Mouse (Mus musculus): Measurements from ENCODE around the gene Sec14l5.
"Not testable (repeated sequence)": the region's sequence is repeated elsewhere in the genome, so short reads cannot be mapped to it uniquely, and the experiment has no call there.

Gene Sec14l5

GRCm38 (mm10) chr16:5217341-5218133 lies 70.6 kb downstream of the Sec14l5 start:
- DNase-seq = no peak

GRCm38 (mm10) chr16:5221403-5221802 lies 74.5 kb downstream of the Sec14l5 start:
- no peak for DNase-seq

- DNase-seq = no peak
Observed at GRCm38 (mm10) chr16:5222140-5222539, 75.2 kb downstream of the Sec14l5 start, which contains the start of gene AU021092. TSS of gene AU021092 (minus strand) at chr16:5222299.

GRCm38 (mm10) chr16:5226534-5226933 lies 79.6 kb downstream of the Sec14l5 start:
- not testable (repeated sequence) for DNase-seq

DNA sequence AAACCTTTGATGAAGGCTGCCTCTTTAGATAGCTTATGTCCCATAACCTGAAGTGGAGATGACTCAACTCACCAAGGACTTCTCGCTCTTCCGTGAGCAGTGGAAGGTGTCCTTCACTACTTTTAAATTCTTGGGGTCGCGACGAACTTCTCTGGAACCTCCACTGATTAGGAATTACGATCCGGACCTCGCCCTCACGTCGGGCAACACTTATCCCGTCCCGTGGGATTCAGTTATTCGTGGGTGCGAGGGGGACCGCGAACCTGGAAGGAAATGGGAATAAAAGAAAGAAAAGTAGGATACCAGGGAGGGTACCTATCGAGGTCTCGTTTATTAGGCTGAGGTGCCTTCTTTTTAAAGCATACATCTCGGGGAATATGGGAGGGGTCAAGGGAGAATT lies 80.6 kb downstream of the Sec14l5 start:
- DNase-seq = not testable (repeated sequence)

- DNase-seq = not testable (repeated sequence)
Observed at GRCm38 (mm10) chr16:5228103-5228502, 81.2 kb downstream of the Sec14l5 start.

GRCm38 (mm10) chr16:5232982-5233381 lies 86.1 kb downstream of the Sec14l5 start:
- no peak for DNase-seq

GRCm38 (mm10) chr16:5233418-5234313 lies 86.8 kb downstream of the Sec14l5 start, which contains the start of gene Alg1:
TSS of gene Alg1 (plus strand) at chr16:5233621.
- peak; percentile 94 to 96 for DNase-seq
